Mouse (Mus musculus): ENCODE measurements around the gene Chil1. TPM values are rescaled to one million over a fixed set of nuclear protein-coding genes. Genes with fewer than 3 reads are reported as not detected.
A peak's percentile ranks its signal among the peaks of the same experiment; 100 is the strongest.

Gene Chil1
- total RNA-seq, 1 experiment from 2014 or later, result 241 TPM

- no peak for ATAC-seq (ENCODE audit: extremely low read depth, insufficient number of reproducible peaks, low FRiP score, poor library complexity, severe bottlenecking)
Measured at GRCm38 (mm10) chr1:134198197-134198995, 16.4 kb downstream of the Chil1 start.

GRCm38 (mm10) chr1:134200481-134200880 lies 18.5 kb downstream of the Chil1 start:
- no peak for ATAC-seq (ENCODE audit: extremely low read depth, insufficient number of reproducible peaks, low FRiP score, poor library complexity, severe bottlenecking)

- ATAC-seq (ENCODE audit: extremely low read depth, insufficient number of reproducible peaks, low FRiP score, poor library complexity, severe bottlenecking), result no peak
Measured at GRCm38 (mm10) chr1:134200998-134201686, 19.2 kb downstream of the Chil1 start.

GRCm38 (mm10) chr1:134201751-134202420 lies 19.9 kb downstream of the Chil1 start:
- peak; percentile 33; the same call in 1 of the 2 replicates for ATAC-seq (ENCODE audit: extremely low read depth, insufficient number of reproducible peaks, low FRiP score, poor library complexity, severe bottlenecking)

- no peak for ATAC-seq (ENCODE audit: extremely low read depth, insufficient number of reproducible peaks, low FRiP score, poor library complexity, severe bottlenecking)
Measured at GRCm38 (mm10) chr1:134204230-134204629, 22.3 kb downstream of the Chil1 start.

GRCm38 (mm10) chr1:134205296-134206018 lies 23.5 kb downstream of the Chil1 start:
- ATAC-seq (ENCODE audit: extremely low read depth, insufficient number of reproducible peaks, low FRiP score, poor library complexity, severe bottlenecking), result no peak

GRCm38 (mm10) chr1:134206085-134206484 lies 24.1 kb downstream of the Chil1 start:
- no peak for ATAC-seq (ENCODE audit: extremely low read depth, insufficient number of reproducible peaks, low FRiP score, poor library complexity, severe bottlenecking)

GRCm38 (mm10) chr1:134210179-134210755 lies 28.3 kb downstream of the Chil1 start:
- no peak for ATAC-seq (ENCODE audit: extremely low read depth, insufficient number of reproducible peaks, low FRiP score, poor library complexity, severe bottlenecking)

GRCm38 (mm10) chr1:134211043-134211442 lies 29.1 kb downstream of the Chil1 start:
- no peak for ATAC-seq (ENCODE audit: extremely low read depth, insufficient number of reproducible peaks, low FRiP score, poor library complexity, severe bottlenecking)

- no peak for ATAC-seq (ENCODE audit: extremely low read depth, insufficient number of reproducible peaks, low FRiP score, poor library complexity, severe bottlenecking)
Measured at GRCm38 (mm10) chr1:134211631-134212030, 29.7 kb downstream of the Chil1 start.

- ATAC-seq (ENCODE audit: extremely low read depth, insufficient number of reproducible peaks, low FRiP score, poor library complexity, severe bottlenecking), result no peak
Measured at GRCm38 (mm10) chr1:134212351-134212750, 30.4 kb downstream of the Chil1 start.

GRCm38 (mm10) chr1:134213405-134213804 lies 31.4 kb downstream of the Chil1 start:
- ATAC-seq (ENCODE audit: extremely low read depth, insufficient number of reproducible peaks, low FRiP score, poor library complexity, severe bottlenecking), result no peak

- ATAC-seq (ENCODE audit: extremely low read depth, insufficient number of reproducible peaks, low FRiP score, poor library complexity, severe bottlenecking), result no peak
Measured at GRCm38 (mm10) chr1:134215059-134215458, 33.1 kb downstream of the Chil1 start.

- no peak for ATAC-seq (ENCODE audit: extremely low read depth, insufficient number of reproducible peaks, low FRiP score, poor library complexity, severe bottlenecking)
Measured at GRCm38 (mm10) chr1:134215751-134216628, 34.0 kb downstream of the Chil1 start.

GRCm38 (mm10) chr1:134216629-134216971 lies 34.6 kb downstream of the Chil1 start:
- ATAC-seq (ENCODE audit: extremely low read depth, insufficient number of reproducible peaks, low FRiP score, poor library complexity, severe bottlenecking), result no peak

- no peak for ATAC-seq (ENCODE audit: extremely low read depth, insufficient number of reproducible peaks, low FRiP score, poor library complexity, severe bottlenecking)
Measured at GRCm38 (mm10) chr1:134217028-134217481, 35.1 kb downstream of the Chil1 start.

- no peak for ATAC-seq (ENCODE audit: extremely low read depth, insufficient number of reproducible peaks, low FRiP score, poor library complexity, severe bottlenecking)
Measured at GRCm38 (mm10) chr1:134217942-134218341, 36.0 kb downstream of the Chil1 start.

GRCm38 (mm10) chr1:134219608-134220007 lies 37.6 kb downstream of the Chil1 start:
- no peak for ATAC-seq (ENCODE audit: extremely low read depth, insufficient number of reproducible peaks, low FRiP score, poor library complexity, severe bottlenecking)

Measured in neutrophil, adult 5-6 weeks (primary cell).